Mouse (Mus musculus) c-Kit-positive CD71-negative TER-119-negative erythroid progenitor cells, embryonic 14.5 days (primary cell): ENCODE measurements around the gene Elk3.

Source experiments
- DNase-seq: peaks from one replicate; pipeline ENCODE4 v3.0.0-alpha.2; 2013; ENCODE audit warnings: low read depth

Elk3 gene

DNA sequence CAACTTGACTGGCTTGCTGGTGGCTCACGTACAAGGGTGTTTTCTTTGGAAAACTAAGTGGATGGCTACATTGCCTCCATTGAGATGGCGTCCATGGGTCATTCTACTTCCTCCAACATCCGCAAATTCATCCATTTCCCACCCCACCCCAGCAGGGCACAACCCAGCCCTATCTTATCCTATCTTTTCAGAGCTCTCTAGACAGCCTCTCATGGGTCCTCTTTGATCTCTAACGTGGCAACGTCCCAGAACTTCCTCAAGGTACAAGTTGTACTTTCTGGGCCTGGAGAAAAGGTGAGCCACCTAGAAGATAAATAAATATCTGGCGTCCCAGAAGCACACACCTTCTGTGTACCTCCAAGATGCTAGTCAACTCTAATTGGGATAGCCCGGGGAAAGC is 17.3 kb downstream of the Elk3 start:
- DNase-seq, result no peak

DNA sequence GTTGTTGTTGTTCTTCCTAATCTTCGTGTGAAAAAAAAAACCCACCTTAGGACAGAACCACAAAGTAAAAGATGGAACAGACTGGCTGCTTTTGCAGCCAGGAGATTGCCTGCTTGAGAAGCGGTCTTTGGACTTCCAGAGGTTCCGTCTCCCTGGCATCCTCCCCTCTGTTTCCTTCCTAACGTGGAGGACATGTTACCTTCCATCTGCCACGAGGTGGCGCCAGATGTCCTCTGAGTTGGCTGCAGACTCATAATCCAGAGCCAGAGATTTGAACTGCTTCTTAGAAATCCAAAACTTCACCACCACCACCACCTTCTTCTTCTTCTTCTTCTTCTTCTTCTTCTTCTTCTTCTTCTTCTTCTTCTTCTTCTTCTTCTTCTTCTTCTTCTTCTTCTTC is 19.1 kb downstream of the Elk3 start:
- DNase-seq, result peak; percentile 78

DNA sequence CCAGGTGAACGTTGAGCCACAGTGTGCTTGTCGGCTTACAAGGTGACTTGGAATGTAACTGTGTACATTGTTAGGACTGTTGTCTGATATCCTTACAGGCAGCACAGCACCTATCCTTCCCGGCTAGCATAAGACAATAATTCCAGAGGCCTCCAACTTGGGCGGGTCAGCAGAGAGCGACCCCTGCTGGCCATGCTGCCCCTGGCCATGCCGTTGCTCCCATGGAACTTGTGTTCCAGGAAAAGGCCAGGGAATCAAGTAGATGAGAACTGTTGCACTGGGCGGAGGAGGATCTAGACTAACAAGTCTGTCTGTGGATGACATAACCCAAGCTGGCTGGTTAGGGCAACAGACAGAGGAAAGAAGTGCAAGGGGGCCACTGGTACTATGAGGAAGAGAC is 19.6 kb downstream of the Elk3 start:
- DNase-seq, result no peak

DNA sequence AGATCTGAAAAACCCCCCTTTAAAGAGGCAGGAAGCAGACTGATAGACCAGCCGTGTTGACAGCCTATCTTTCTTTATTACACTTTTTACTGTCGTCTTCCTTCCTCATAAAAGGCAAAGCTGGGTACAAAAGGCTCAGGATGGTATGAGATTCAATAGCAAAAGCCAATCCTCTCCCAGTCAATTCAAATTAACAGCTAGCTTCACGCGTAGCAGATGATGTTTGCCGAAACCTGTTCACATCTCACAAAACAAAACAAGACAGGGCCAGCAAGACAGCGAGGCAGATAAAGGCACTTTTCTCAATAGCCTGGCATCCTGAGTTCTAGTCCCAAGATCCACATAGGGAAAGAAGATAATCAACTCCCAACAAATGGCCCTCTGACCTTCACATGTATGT is 21.5 kb downstream of the Elk3 start:
- no peak for DNase-seq

DNA sequence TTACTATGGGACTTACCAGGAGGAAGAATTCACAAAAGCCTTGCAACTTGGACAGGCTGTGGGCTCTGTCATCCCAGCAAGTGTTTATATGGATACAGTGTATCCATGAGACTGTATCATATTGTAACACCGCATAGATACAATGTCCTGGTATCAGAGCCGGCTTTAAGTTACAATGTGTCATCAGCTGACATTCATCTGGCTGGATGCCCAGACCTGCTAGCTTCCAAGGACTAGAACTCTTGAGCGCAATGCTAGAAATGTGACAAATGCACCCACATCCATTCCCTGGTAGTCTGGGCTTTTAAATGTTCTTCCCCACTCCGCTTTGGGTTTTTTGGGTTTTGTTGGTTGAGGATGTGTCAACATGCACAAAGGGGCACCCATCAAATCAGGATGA is 22.6 kb downstream of the Elk3 start:
- DNase-seq, result no peak

DNA sequence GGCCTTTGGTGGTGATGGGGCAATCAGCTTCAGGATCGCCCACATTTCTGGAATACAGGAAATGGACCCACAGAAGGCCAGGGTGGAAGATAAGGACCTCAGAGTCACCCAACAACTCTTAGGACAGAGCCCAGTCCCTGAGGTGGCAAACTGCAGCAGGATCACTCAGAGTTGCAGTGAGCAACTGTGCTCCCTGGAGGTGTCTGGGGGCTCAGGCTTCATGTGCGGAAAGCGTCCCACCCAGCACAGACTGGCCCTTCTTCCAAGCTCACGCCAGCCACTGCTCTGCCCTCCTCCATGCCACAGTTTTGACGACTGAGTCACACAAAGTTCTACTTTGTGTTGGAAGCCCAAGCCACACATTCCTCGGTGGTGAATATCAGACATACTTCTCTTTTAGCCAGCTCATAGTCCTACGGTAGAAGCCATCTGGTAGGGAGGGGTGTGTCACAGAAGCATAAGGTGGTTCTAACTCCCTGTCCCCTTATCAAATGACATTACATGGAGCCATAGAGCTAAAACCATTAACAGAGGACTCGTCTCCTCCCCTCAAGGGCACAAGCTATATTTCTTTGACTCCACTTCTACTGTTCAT is 23.3 kb downstream of the Elk3 start:
- no peak for DNase-seq

DNA sequence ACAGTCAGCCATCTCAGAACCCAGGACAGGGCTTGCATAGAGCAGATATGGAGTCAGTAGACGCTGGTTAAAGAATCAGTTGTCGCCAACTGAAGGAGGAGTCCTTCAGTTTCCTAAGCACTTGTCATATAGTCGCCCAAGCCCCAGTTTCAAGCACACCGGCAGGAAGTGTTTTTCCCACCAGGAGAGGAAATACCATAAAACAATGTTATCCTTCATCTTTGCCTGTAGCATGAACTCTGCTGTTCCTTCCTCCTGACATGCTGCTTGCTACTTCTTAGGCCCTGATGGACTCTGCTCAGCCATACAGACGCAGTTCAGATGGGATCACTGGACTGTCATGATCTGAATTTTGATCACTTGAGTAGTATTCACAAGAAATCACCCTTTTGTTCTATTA is 25.4 kb downstream of the Elk3 start:
- DNase-seq, result no peak

DNA sequence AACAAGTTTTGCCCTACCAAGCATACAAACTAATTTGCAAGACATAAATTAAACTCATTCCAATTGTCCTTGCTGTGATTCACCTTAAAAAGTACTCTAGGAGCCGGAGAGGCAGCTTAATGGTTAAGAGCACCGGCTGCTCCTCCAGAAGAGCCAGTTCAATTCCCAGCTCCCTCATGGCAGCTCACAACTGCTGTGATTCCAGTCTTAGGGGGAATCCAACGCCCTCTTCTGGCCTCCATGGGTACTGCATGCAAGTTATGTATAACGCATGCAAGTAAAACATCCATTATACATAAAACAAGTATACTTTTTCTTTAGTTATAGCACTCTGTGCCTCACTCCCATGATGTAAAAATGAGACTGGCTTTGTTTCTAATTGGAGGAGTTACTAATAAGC is 27.7 kb downstream of the Elk3 start:
- no peak for DNase-seq

DNA sequence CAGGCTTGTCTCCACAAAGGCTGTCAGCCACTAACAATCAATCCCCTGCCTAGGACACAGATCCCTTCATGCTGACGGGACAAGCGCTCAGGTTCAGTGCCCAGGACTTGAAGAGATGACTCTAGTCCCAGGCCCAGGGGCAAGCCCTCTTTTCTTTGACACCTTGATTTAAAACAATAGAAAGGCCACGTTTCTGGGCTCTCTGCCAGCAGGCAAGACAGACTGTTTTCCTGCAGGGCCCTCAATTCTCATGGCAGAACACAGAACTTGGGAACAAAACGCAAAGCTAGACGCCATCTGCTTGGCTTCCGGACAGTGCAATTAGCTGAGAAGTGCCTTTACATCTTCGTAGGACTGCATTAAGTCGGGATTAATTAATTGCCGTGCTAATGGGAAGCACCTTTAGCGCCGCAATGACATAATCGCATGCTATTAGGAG is 28.4 kb downstream of the Elk3 start:
- DNase-seq, result no peak

DNA sequence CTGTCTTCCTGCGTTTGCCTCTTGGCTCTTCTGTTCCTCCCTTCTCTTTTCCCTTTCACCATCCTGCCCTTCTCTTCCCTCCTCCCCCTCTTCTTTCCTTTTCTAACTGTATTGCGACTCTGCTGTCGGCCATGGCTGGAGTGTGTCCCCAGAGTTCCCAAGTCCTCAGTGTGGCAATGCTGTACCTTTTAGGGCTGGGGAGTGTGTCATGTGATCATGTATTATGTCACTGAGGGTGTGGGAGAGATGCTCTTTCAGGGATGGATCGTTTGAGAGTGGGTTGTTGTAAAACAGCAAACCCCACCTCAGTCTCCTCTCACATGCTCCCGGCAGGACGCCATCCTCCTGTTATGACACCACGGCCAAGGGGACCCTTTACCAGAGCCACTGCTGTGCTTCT is 29.8 kb downstream of the Elk3 start:
- DNase-seq, result no peak

DNA sequence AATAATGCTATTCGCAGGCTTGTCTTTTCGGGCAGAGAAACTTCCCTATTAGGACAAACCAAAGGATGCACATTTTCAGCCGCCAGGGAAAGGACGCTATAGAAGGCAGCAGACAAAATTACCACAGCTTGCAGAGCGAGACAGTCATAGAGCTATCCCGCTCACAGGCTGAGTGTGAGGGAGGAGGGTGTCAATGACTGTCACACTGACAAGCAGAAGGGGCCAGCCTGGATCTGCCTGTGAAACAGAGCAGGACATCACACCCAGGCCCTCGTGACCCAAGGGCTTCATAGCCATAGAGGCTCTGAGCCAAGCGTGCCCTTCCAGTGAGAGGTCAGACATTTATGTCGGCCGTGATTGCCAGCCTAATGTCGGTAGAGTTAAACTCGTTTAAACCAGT is 30.3 kb downstream of the Elk3 start:
- DNase-seq, result no peak

DNA sequence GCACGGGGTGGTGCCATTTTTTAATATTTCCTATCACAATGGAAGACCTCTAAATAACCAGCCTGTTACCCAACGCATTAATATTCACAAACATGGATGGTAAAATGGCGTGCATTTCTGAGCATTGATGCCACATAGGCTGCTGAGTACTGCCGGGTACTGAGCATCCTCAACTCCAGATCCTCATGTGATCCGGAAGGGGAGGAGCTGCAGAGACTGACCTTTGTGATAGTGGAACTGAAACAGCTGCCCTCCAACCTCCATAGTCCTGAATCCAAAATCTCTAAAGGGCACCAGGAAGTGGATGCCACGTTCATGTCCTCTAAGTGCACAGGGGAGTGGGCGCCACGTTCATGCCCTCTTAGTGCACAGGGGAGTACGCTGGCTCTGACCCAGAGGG is 31.9 kb downstream of the Elk3 start:
- DNase-seq, result no peak

DNA sequence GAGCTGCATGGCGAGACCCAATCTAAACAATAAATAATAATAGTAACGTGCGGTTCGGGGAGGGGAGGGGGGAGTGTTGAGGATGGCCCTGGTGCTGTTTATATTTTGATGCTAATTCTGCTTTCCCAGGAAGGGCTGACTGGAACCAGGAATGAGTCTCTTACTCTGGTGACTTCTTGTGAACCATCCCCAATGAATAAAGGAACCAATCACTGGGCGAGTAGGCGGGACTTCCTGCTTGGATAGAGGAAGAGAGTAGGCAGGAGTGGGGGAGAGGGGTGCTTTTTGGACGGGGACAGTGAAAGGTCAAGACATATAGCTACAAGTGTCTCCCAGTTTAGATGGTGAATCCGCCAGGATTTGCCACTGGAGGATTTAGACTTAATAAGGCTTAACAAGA is 32.6 kb downstream of the Elk3 start:
- DNase-seq, result no peak

DNA sequence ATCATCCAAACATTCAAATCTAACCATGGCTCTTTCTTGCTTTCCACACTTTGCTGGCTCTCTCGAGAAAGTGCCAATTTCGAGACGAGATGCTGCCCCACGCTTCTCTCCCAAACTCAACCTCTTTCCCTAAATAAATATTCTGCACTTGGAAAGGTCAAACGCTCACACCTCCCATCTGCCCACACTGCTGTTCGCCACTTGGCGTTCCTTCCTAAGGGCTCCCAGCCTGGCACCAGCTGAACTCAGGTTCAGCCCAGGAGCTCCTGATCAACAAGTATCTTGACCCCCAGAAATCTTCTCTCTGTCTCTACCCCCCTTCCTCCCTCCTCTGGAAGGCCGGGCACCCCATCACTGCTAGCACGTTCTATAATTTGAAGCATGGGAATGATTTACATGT is 34.1 kb downstream of the Elk3 start:
- no peak for DNase-seq

DNA sequence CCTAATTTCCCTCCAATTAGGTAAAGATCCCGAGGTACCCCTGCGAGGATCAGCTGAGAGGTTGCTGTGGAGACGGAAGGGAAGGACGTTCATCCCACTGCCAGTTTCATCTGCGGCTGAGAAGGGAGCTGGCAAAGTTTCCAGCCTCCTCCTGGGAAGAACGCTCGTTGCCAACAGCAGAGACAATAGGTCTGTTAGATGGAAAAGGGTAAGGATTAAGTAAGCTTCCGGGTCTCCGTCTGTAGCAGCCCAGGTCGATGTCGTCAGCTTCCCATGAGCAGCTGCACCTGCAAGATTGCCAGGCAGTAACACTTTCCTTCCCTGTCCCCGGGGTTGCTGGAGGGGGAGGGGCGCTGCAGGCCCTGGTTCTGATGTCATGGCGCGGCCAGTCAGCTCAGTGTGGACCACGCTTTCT is 34.6 kb downstream of the Elk3 start:
- DNase-seq, result no peak

DNA sequence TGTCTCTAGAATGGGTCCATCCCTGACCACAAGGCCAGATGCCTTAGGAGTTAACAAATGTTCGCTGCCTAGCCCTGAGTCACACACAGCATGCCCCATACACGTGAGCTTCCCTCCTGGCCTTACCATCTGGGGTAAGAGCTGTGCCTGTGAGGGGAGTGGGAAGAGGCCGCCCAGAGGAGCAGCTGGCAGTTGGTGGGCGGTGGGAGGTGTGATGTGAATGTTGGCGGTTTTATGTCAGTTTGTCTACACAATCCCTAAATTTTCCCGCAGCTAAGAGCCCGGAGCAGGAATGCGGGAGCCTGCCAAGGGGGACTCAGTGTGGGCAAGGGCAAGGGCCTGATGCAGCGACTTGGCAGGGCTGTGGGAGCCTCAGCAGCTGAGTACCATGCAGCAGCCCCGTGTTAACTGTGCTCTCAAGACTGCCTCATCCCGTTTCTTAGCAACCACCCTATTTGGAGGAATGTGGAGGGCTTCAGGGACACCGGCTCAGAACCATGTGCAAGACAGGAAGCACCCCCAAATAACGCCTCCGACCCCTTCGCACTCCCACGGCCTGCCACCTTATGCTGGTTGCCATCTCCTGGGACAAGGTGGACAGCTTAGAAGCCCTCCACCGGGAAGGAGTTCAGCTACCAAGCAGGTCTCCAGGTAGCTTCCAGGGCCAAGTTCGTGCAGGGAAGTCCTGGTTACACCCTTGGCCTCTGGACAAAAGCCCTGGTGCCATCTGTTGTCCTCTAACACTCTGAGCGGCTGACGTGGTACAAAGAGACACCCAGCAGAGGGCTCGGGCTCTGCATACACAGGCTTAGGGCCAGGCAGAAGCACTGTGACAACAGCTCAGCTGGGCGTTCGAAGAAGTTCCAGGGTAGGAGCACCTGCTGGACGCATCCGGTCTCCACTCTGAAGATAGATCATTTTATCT is 35.5 kb downstream of the Elk3 start:
- DNase-seq, result no peak

DNA sequence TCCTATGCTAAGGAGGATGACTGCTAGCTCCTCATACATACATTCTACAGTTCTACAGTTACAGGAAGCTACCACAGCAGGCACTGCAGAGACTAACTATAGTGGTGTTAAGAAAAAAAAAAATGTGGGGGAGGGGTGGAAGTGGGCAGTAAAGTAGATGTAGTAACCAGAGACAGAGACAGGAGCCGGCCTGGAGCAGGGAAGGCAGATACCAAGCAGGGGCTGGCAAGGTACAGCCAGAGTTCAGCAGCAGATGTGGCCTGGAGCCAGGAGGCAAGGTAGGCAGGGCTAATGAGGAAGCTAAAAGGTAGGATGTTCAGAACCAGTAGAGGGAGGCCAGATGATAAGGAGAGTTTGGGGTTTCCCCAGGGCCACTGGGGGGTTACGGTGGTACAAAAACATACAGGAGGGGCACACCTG is 36.6 kb downstream of the Elk3 start:
- DNase-seq, result no peak

DNA sequence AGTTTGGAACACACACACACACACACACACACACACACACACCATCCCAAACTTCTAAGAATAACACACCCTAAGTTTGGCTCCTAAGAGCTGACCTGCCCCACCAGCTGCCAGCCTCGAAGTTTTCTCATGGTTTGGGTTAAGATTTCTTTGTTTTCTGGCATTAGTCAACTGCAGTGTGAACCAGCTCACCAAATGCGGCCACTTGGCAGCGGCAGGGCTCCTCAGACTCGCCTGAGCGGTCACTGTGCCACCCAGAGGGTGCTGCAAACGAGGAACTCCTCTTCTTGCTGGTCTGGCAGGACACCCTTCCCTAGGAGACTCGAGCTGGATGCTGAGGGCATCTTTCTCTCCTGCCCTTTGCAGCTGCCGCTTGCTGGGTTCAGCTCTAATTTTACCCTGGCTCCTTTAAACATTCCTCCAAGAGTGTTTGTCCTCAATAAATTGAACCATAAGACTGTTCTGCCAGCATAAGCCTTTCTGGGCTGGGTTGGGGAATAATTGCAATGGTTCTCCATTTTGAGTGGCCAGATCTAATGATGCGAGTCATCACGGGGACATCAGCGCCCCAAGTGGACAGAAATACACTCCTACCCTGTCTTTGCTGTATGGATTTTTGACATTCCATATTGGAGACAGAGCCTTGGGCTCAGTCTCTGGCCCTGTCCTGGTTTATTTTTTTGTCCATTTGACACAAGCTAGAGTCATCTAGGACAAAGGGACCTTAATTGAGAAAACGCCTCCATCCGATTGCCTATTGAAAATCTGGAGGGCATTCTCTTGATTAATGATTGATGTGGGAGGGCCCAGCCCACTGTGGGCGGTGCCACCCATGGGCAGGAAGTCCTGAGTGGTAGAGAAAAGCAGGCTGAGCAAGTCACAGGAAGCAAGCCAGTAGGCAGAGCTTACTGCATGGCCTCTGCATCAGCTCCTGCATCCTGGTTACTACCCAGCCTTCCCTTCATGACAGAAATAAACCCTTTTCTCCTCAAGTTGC is 37.7 kb downstream of the Elk3 start:
- DNase-seq, result no peak

DNA sequence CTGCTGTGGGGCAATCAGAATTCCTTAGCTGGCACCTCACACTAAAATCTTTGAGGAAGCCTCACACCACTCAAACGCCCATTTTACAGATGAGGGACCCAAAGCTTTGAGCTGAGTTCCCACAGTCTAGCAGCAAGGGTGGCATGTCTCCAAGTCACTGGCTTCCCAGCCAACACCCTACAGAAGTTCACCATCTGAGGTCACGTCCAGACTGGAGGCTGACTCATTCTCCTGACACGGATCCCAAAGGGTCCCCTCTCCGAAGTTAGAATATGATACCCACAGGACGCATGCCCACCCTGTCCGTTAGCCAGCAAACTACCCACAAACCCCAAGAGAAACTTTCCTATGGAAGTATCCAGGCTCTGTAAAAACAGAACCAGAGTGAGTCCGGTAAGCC is 39.1 kb downstream of the Elk3 start:
- DNase-seq, result no peak

DNA sequence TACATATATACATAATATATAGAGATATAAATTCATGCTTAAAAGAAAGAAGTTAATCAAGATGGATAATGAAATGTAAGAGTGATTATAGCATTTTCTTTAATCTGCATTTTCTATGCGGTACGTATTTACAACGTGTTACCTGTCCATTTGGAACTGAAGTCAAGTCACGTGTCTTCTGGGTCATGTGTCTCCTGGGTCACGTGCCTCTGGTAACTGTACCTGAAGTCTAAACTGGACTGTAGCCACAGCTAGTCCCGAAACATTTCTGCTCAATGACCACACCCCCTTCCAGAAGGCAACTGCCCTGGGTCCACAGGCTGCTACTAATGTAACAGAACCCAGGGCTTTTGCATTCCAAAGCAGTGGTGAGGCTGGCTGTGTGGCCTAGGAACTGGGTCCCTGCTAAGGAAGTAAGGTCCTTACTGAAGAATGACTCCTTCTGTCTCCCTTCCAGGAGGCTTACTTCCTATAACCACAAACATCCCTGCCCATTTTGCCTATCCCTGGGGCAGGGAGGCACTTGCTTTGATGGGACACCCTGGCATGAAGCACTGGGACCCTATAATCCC is 40.0 kb downstream of the Elk3 start:
- no peak for DNase-seq

DNA sequence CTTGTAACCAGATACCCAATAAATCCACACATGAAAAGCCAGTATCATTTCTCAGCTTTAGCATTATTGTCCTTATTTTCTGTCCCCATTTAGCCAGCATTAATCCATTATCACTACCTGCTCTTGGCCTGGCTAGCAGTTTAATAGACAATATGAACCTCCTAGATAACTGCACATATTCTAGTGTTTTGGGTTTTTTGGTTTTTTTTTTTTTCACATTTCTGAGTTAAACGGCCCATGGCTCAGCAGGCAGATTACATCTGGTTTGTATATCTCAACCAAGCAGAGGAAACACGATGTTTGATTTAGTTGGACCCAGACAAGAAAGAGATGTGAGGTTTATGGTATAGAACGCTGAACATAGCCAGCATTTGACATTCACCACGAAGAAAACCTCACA is 41.2 kb downstream of the Elk3 start:
- no peak for DNase-seq

DNA sequence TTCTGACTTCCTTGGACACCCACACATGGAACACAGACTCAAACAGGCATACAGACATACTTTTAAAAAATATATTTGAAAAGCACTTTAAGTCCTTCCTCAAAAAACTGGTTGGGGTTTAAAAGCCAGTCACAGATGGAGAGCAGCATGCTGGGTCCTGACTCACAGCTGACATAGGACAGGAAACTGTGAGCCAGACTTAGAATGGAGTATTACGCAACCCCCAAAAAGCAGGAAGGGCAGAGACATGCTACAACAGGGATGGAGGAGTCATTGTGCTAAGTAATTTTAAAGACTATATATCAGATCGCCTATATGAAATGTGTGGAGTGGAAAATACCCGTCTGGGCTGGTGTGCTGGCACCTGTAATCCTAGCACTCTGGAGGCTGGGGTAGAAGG is 42.6 kb downstream of the Elk3 start:
- no peak for DNase-seq
